Mouse (Mus musculus): ENCODE measurements around the gene Gck. TPM values are rescaled to one million over a fixed set of nuclear protein-coding genes. Genes with fewer than 3 reads are reported as not detected.

The Gck gene
- polyA plus RNA-seq, 1 experiment: 0.33 TPM

DNA sequence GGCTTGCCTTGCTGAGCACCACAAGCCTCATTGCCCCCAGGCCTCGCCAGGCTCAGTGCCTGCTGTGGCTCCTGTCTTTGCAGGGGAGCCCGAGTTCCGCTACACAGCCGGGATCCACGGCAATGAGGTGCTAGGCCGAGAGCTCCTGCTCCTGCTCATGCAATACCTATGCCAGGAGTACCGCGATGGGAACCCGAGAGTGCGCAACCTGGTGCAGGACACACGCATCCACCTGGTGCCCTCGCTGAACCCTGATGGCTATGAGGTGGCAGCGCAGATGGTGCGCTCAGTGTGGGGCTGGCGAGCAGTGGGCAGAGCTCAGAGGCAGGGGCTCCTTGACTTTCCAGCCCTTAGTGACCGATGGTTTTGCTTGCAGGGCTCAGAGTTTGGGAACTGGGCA, 80.5 kb downstream of the Gck start:
- WGBS: 90% methylated on average over 16 of the region's 16 CpGs
- Histone ChIP-seq H3K4me3 (ENCODE audit: low read depth, low read length) (no peak overlapping the region), H3K27me3 (ENCODE audit: control insufficient read depth, insufficient read depth, low read length) (no peaks in the 10 kb centered on the region), H3K4me1 (ENCODE audit: control insufficient read depth, insufficient read depth, insufficient read length, low read length) (no peaks in the 10 kb centered on the region), H3K36me3 (ENCODE audit: control insufficient read depth, insufficient read depth, low read length) (peaks cover 35% of the 10 kb centered on the region), H3K27ac (ENCODE audit: insufficient read depth, low read depth, low read length) (no peak overlapping the region)
- TF ChIP-seq CTCF (IDR thresholded peaks at IDR 0.05; ENCODE audit: extremely low read depth, insufficient read length, insufficient replicate concordance, low read depth, low read length) (no peak), POLR2A (IDR thresholded peaks at IDR 0.05; ENCODE audit: low read depth, low read length) (no peak)

- Histone ChIP-seq H3K4me3 (ENCODE audit: low read depth, low read length) (no peak overlapping the region), H3K4me1 (ENCODE audit: control insufficient read depth, insufficient read depth, insufficient read length, low read length) (no peaks in the 10 kb centered on the region), H3K36me3 (ENCODE audit: control insufficient read depth, insufficient read depth, low read length) (peaks cover 25% of the 10 kb centered on the region), H3K27me3 (ENCODE audit: control insufficient read depth, insufficient read depth, low read length) (no peaks in the 10 kb centered on the region), H3K27ac (ENCODE audit: insufficient read depth, low read depth, low read length) (no peak overlapping the region)
- TF ChIP-seq CTCF (IDR thresholded peaks at IDR 0.05; ENCODE audit: extremely low read depth, insufficient read length, insufficient replicate concordance, low read depth, low read length) (no peak), POLR2A (IDR thresholded peaks at IDR 0.05; ENCODE audit: low read depth, low read length) (no peak)
- WGBS: 88% methylated on average over 12 of the region's 12 CpGs
These were observed 81.6 kb downstream of the Gck start for GRCm38 (mm10) chr11:5868324-5868723.

DNA sequence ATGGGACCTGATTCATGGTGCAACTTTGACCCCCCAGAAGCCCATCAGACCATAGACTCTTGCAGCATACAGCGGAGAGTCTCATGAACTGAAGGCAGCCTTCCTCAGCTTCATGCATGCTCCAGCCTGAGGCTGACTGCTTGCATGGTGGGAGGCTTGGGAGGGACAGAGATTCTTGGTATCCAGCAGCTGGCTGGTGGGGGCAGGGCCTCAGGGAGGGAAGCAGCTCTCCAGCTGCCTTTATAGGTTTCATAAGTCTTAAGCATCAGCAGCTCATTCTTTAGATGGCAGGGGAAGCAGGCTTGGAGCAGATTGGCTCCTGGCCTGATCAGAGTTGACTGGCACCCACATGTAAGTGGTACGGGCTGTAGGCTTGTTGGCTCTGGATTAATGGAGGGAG, 82.7 kb downstream of the Gck start:
- no peak for TF ChIP-seq CTCF (IDR thresholded peaks at IDR 0.05; ENCODE audit: extremely low read depth, insufficient read length, insufficient replicate concordance, low read depth, low read length)
- TF ChIP-seq POLR2A (IDR thresholded peaks at IDR 0.05; ENCODE audit: low read depth, low read length): no peak
- no peak overlapping the region for H3K4me3 ChIP-seq (ENCODE audit: low read depth, low read length)
- 90% methylated on average over 2 of the region's 2 CpGs for WGBS
- H3K27ac ChIP-seq (ENCODE audit: insufficient read depth, low read depth, low read length): no peak overlapping the region
- peaks cover 7% of the 10 kb centered on the region; the same call in 1 of the 2 replicates for H3K27me3 ChIP-seq (ENCODE audit: control insufficient read depth, insufficient read depth, low read length)
- H3K4me1 ChIP-seq (ENCODE audit: control insufficient read depth, insufficient read depth, insufficient read length, low read length): no peaks in the 10 kb centered on the region
- H3K36me3 ChIP-seq (ENCODE audit: control insufficient read depth, insufficient read depth, low read length): peaks cover 15% of the 10 kb centered on the region

DNA sequence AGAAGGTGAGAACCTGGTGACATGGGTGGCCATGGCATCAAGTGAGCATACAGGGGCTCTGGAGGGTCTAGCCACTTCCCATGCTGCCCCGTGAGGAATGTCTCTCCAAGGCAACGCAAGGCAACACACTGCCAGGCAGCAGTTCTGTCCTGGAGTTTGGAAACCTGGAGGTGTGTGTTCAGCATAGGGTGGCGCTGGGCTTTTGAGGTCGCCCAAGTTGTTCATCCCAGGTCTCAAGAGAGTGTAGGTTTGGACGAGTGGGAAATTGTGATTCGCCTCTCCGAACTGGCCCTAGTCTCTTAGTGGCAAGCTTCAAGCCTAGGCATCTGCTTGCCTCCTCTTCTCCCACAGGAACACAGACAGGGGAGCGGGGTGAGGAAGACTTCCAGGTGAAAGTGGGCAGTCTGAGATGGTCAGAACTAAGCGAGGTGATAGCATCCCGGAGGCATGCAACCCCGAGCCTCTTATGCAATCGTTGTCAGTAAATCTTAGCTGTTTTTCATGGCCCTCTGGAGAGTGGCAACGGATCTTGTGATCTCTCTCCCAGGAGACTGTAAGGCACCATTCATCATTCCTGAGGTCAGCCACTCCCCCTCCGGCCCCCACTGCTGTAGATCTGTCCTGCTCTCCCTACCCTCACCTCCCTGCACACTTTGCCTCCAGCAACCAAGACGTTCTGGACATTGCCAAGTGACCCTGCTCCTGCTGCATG, 87.3 kb downstream of the Gck start:
- Histone ChIP-seq H3K4me3 (ENCODE audit: low read depth, low read length) (peak overlapping the region; percentile 58), H3K36me3 (ENCODE audit: control insufficient read depth, insufficient read depth, low read length) (no peaks in the 10 kb centered on the region), H3K4me1 (ENCODE audit: control insufficient read depth, insufficient read depth, insufficient read length, low read length) (peaks cover 2% of the 10 kb centered on the region; the same call in 1 of the 2 replicates), H3K27me3 (ENCODE audit: control insufficient read depth, insufficient read depth, low read length) (peaks cover 15% of the 10 kb centered on the region; the same call in 1 of the 2 replicates), H3K27ac (ENCODE audit: insufficient read depth, low read depth, low read length) (no peak overlapping the region)
- TF ChIP-seq POLR2A (IDR thresholded peaks at IDR 0.05; ENCODE audit: low read depth, low read length): no peak
- no peak for TF ChIP-seq CTCF (IDR thresholded peaks at IDR 0.05; ENCODE audit: extremely low read depth, insufficient read length, insufficient replicate concordance, low read depth, low read length)
- WGBS: 34% methylated on average over 15 of the region's 15 CpGs

- Histone ChIP-seq H3K27me3 (ENCODE audit: control insufficient read depth, insufficient read depth, low read length) (peaks cover 15% of the 10 kb centered on the region; the same call in 1 of the 2 replicates), H3K36me3 (ENCODE audit: control insufficient read depth, insufficient read depth, low read length) (no peaks in the 10 kb centered on the region), H3K4me1 (ENCODE audit: control insufficient read depth, insufficient read depth, insufficient read length, low read length) (peaks cover 2% of the 10 kb centered on the region; the same call in 1 of the 2 replicates), H3K27ac (ENCODE audit: insufficient read depth, low read depth, low read length) (no peak within 1 kb of the TSS), H3K4me3 (ENCODE audit: low read depth, low read length) (peak within 1 kb of the TSS; percentile 58)
- no peak for TF ChIP-seq CTCF (IDR thresholded peaks at IDR 0.05; ENCODE audit: extremely low read depth, insufficient read length, insufficient replicate concordance, low read depth, low read length)
- TF ChIP-seq POLR2A (IDR thresholded peaks at IDR 0.05; ENCODE audit: low read depth, low read length): no peak
- WGBS: 3% methylated on average over 59 of the region's 59 CpGs
These were observed 88.0 kb downstream of the Gck start, which contains the start of gene Aebp1 for GRCm38 (mm10) chr11:5861678-5862393. TSS of gene Aebp1 (plus strand) at chr11:5861947.

GRCm38 (mm10) chr11:5860639-5861038, 89.2 kb downstream of the Gck start:
- Histone ChIP-seq H3K4me1 (ENCODE audit: control insufficient read depth, insufficient read depth, insufficient read length, low read length) (peaks cover 2% of the 10 kb centered on the region; the same call in 1 of the 2 replicates), H3K4me3 (ENCODE audit: low read depth, low read length) (no peak overlapping the region), H3K27ac (ENCODE audit: insufficient read depth, low read depth, low read length) (no peak overlapping the region), H3K36me3 (ENCODE audit: control insufficient read depth, insufficient read depth, low read length) (no peaks in the 10 kb centered on the region), H3K27me3 (ENCODE audit: control insufficient read depth, insufficient read depth, low read length) (peaks cover 15% of the 10 kb centered on the region; the same call in 1 of the 2 replicates)
- 68% methylated on average over 6 of the region's 6 CpGs for WGBS
- TF ChIP-seq POLR2A (IDR thresholded peaks at IDR 0.05; ENCODE audit: low read depth, low read length): no peak
- no peak for TF ChIP-seq CTCF (IDR thresholded peaks at IDR 0.05; ENCODE audit: extremely low read depth, insufficient read length, insufficient replicate concordance, low read depth, low read length)

Measured in small intestine, adult 2 months (tissue).